Mouse (Mus musculus) intestine, postnatal 0 days (tissue): ENCODE results near the gene Actr1b. TPM values are rescaled to one million over a fixed set of nuclear protein-coding genes. Genes with fewer than 3 reads are reported as not detected.

Experiments
- ATAC-seq: fragments of 200-750 bp; cut with Nextera tagmentation; 2 replicates; pipeline ENCODE4 v1.8.0; 2017; ENCODE audit warnings: mild to moderate bottlenecking, moderate TSS enrichment, moderate library complexity
- H3K27ac ChIP-seq: fragments of 300-500 bp; sonication (generic); 2 replicates; pipeline ENCODE4 v1.5.1; 2014; ENCODE audit warnings: mild to moderate bottlenecking, low read depth, low read length, moderate library complexity
- H3K27me3 ChIP-seq: fragments of 300-500 bp; sonication (generic); replicated peaks from 2 replicates; pipeline ENCODE4 v1.6.1; 2014; ENCODE audit warnings: low read length, mixed read lengths; ENCODE audit not compliant: control insufficient read depth, insufficient read depth
- H3K36me3 ChIP-seq: fragments of 300-500 bp; sonication (generic); 2 replicates; pipeline ENCODE4 v1.6.1; 2014; ENCODE audit warnings: mild to moderate bottlenecking, moderate library complexity; ENCODE audit not compliant: control insufficient read depth, insufficient read depth
- H3K4me1 ChIP-seq: fragments of 300-500 bp; sonication (generic); replicated peaks from 2 replicates; pipeline ENCODE4 v1.6.1; 2014; ENCODE audit warnings: antibody characterized with exemption, low read length, mixed read lengths; ENCODE audit not compliant: control insufficient read depth, insufficient read depth
- H3K4me2 ChIP-seq: fragments of 300-500 bp; sonication (generic); replicated peaks from 2 replicates; pipeline ENCODE4 v1.6.1; 2014; ENCODE audit warnings: low read depth, mild to moderate bottlenecking, moderate library complexity
- H3K4me3 ChIP-seq: fragments of 300-500 bp; sonication (generic); 2 replicates; pipeline ENCODE4 v1.5.1; 2014; ENCODE audit warnings: low read depth, low read length
- H3K9ac ChIP-seq: fragments of 300-500 bp; sonication (generic); 2 replicates; pipeline ENCODE4 v1.6.1; 2014; ENCODE audit warnings: mild to moderate bottlenecking, low read depth, low read length
- H3K9me3 ChIP-seq: fragments of 300-500 bp; sonication (generic); 2 replicates; pipeline ENCODE4 v1.6.1; 2016; ENCODE audit warnings: mixed run types; ENCODE audit not compliant: control insufficient read depth
- CTCF ChIP-seq: sonication (generic); IDR thresholded peaks from 2 replicates; pipeline ENCODE4 v1.5.1; 2016; ENCODE audit warnings: low read depth, mild to moderate bottlenecking, control low read depth, antibody characterized with exemption, moderate library complexity
- WGBS: fragments of 180-500 bp; shearing (Covaris S2); extraction: QIAGEN DNeasy Blood & Tissue Kit; methylation state at CpG from one replicate; pipeline ENCODE4 v1.1.7; 2014; 5-methylcytosine and 5-hydroxymethylcytosine counted together
- polyA plus RNA-seq: library from polyadenylated mRNA; unstranded; fragments of >200 nt; fragmentation: Nextera tagmentation; extraction: Ambion mirVana; gene quantifications from 2 replicates; pipeline ENCODE4 v1.2.1, GENCODE M21; 2015

Actr1b gene
- polyA plus RNA-seq, 1 experiment from 2014 or later = 57.0 TPM

DNA sequence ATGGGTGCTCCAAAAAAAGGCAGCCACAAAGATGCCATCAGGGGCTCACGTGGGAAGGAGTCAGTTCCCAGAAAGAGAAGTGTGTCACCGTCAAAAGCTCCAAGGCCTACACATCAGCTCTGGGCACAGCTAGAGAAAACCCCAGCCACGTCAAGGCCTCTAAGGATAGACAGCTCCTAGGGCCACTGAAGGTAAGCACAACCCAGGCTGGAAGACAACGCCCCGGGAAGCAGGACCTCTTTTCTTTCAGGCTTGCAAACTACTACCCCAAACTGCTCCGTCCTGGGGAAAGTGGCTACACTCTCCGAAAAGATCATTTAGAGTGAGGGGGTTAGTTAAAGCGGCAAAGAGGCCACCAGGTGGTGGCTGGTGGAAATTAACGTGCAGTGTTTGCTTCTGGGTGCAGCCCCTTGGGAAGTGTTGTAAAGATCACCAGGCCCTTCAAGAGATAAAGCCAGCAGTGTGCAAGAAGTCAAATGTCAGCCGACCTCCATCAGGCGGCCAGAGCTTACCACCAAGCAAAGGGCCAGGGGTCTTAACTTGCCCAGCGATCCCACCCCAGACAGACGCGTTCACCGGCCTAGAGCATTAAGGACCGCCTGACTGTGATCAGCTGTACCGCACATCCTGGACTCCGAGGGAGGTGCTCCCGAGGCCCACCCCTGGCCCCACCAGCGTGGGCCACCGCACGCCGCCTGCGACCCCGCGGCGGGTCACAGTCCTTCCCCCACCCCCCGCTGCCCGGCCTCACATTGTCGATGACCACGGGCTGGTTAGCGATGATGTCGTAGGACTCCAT lies 5.0 kb downstream of the Actr1b start:
- peak overlapping the region; percentile 86 for H3K27ac ChIP-seq
- peaks cover 32% of the 10 kb centered on the region for H3K36me3 ChIP-seq
- H3K27me3 ChIP-seq = no peaks in the 10 kb centered on the region
- peak; percentile 42; the same call in 1 of the 2 replicates for ATAC-seq
- peak overlapping the region; percentile 88 for H3K4me2 ChIP-seq
- WGBS = under 1% methylated on average over 33 of the region's 33 CpGs
- peak overlapping the region; percentile 99 for H3K4me3 ChIP-seq
- TF ChIP-seq CTCF = peak; percentile 61
- H3K9me3 ChIP-seq = no peaks in the 10 kb centered on the region
- H3K4me1 ChIP-seq = peaks cover 7% of the 10 kb centered on the region
- H3K9ac ChIP-seq = peak overlapping the region; percentile 87

DNA sequence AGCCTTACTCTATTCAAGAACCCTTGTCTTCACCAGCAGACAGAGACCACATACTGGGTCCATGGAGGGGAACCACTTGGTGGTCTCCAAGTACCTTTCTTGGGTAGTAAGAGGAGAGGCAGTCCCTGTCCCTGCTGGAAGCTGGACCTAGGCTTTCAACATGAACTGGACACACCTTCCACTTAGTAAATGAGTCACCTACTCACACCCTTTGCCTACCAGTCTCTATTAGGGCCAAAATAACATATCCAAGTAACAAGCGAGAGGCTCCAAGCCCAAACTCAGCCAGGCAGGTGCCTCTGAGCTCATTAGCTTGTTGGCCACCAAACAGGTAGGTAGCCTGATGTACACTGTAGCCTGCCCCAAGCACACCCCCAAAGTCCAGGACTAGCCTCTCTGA lies 5.6 kb downstream of the Actr1b start:
- Histone ChIP-seq H3K9ac (peak overlapping the region; percentile 87; the same call in 1 of the 2 replicates), H3K36me3 (peaks cover 38% of the 10 kb centered on the region), H3K27ac (0 out of 2 replicates have a peak overlapping the region, but pooled peaks have one; percentile 86), H3K4me3 (peak overlapping the region; percentile 99), H3K27me3 (no peaks in the 10 kb centered on the region), H3K9me3 (no peaks in the 10 kb centered on the region), H3K4me2 (peak overlapping the region; percentile 88), H3K4me1 (peaks cover 7% of the 10 kb centered on the region)
- ATAC-seq = no peak
- no peak for TF ChIP-seq CTCF
- WGBS = 71% methylated on average over 1 of the region's 1 CpGs

DNA sequence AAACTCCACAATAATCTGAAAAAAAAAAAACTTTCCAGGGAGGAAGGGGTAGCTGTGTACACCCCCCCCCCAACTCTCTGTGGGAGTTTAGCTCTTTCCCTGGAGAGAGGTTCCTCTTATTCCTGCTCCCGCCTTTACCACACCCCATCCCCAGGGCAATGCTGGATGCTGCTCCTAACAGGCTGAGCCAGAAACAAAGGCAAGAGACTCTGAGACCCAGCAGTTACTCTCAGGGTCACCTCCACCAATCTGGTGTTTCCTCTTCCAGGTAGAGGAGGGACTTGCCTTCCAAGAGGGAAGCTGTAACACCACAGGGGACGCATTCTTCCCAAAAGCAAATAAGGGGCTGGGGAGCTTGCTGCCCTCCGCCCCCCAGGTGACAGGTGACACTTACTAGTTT lies 6.4 kb downstream of the Actr1b start:
- Histone ChIP-seq H3K9ac (no peak overlapping the region), H3K4me1 (peaks cover 7% of the 10 kb centered on the region), H3K36me3 (peaks cover 46% of the 10 kb centered on the region), H3K4me3 (no peak overlapping the region), H3K9me3 (no peaks in the 10 kb centered on the region), H3K27me3 (no peaks in the 10 kb centered on the region), H3K4me2 (no peak overlapping the region), H3K27ac (no peak overlapping the region)
- 70% methylated on average over 3 of the region's 3 CpGs for WGBS
- TF ChIP-seq CTCF = no peak
- ATAC-seq = no peak

DNA sequence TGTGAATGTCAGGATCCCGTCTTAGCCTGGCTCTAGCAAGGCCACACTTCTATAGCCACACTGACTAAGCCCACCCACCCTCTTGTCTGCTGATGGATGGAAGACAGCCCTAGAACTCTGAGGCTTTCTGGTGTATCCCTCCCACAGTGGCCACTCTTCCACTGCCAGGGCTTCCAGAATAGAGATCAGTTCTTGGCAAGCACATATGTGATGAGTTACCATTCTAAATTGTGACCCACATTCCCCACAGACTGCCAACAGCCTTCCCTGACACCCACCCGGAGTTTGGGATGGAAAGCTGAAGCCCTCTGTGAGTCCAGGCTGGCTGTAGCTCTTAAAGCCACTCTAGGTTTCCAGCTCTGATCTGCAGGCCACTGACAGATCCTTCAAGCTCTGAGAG lies 7.1 kb downstream of the Actr1b start:
- Histone ChIP-seq H3K9ac (no peak overlapping the region), H3K4me1 (peaks cover 7% of the 10 kb centered on the region), H3K9me3 (no peaks in the 10 kb centered on the region), H3K27ac (no peak overlapping the region), H3K27me3 (no peaks in the 10 kb centered on the region), H3K36me3 (peaks cover 53% of the 10 kb centered on the region), H3K4me3 (no peak overlapping the region), H3K4me2 (no peak overlapping the region)
- WGBS = 84% methylated on average over 2 of the region's 2 CpGs
- no peak for ATAC-seq
- no peak for TF ChIP-seq CTCF

DNA sequence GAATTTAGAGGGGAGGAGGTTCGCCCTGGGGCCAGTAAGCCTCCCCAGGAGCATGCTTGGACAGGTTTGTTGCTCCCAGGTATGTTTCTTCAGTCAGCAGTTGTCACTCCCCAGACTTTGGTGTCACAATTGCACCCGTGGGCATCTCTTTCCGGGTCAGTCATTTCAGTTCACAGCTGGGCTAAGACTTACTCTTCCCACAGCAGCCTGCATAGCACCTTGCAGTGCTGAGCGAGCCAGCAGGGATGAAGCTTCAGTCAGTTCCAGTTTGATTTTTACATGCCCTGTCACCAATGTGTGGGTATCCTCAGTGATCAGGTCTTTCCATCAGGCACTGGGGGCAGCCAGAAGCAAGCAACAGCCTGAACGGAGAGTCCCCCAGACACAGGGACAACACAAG lies 17.2 kb downstream of the Actr1b start:
- no peak overlapping the region for H3K9ac ChIP-seq
- no peak for ATAC-seq
- no peak for TF ChIP-seq CTCF
- no peak overlapping the region for H3K27ac ChIP-seq
- H3K4me3 ChIP-seq = no peak overlapping the region
- no peaks in the 10 kb centered on the region for H3K27me3 ChIP-seq
- H3K36me3 ChIP-seq = peaks cover 53% of the 10 kb centered on the region
- no peak overlapping the region for H3K4me2 ChIP-seq
- no peaks in the 10 kb centered on the region for H3K4me1 ChIP-seq
- WGBS = 80% methylated on average over 5 of the region's 5 CpGs
- H3K9me3 ChIP-seq = no peaks in the 10 kb centered on the region

DNA sequence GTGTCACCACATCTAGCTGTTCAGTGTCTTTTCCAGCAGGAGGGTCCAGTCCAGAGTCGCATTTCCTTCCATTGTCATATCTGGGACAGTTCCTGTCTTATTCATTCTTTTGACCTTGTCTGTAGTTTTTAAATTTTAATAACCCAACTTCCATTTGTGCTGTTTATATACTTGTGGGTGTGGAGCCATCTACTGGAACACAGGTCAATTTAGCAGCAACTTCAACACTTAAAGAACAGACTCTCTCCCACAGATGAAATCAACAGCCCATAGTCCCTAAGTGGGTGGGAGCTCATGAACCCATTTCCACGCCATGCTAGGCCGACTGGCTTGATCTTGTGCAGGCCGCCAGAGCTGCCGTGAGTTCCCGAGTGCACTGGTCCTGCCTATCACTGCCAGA lies 17.8 kb downstream of the Actr1b start:
- H3K4me1 ChIP-seq = no peaks in the 10 kb centered on the region
- no peak overlapping the region for H3K27ac ChIP-seq
- TF ChIP-seq CTCF = no peak
- ATAC-seq = no peak
- H3K4me2 ChIP-seq = no peak overlapping the region
- H3K4me3 ChIP-seq = no peak overlapping the region
- no peaks in the 10 kb centered on the region for H3K9me3 ChIP-seq
- 68% methylated on average over 6 of the region's 6 CpGs for WGBS
- H3K27me3 ChIP-seq = no peaks in the 10 kb centered on the region
- peaks cover 47% of the 10 kb centered on the region for H3K36me3 ChIP-seq
- H3K9ac ChIP-seq = no peak overlapping the region
